Mouse (Mus musculus) spleen, postnatal 10 days (tissue): Measurements from ENCODE around the gene Prune2.
A peak's percentile ranks its signal among the peaks of the same experiment; 100 is the strongest.

Source experiments
- DNase-seq, 2 experiments: peaks; one replicate each; pipeline ENCODE4 v3.0.0; 2021 to 2022; ENCODE audit warnings: low spot score in 2 of 2

The Prune2 gene

GRCm38 (mm10) chr19:17124034-17124735 is 168.3 kb downstream of the Prune2 start:
- DNase-seq, result peak in 1 of 2 experiments; percentile 67

GRCm38 (mm10) chr19:17125380-17125779 is 169.5 kb downstream of the Prune2 start:
- no peak for DNase-seq

GRCm38 (mm10) chr19:17130544-17130943 is 174.6 kb downstream of the Prune2 start:
- DNase-seq, result no peak

- DNase-seq, result no peak
Measured at GRCm38 (mm10) chr19:17136677-17137460, 181.0 kb downstream of the Prune2 start.

- no peak for DNase-seq
Measured at GRCm38 (mm10) chr19:17137656-17138055, 181.7 kb downstream of the Prune2 start.

GRCm38 (mm10) chr19:17138144-17138915 is 182.4 kb downstream of the Prune2 start:
- DNase-seq, result no peak

- DNase-seq, result no peak
Measured at GRCm38 (mm10) chr19:17140016-17140914, 184.3 kb downstream of the Prune2 start.

GRCm38 (mm10) chr19:17143245-17143644 is 187.3 kb downstream of the Prune2 start:
- DNase-seq, result no peak

GRCm38 (mm10) chr19:17144205-17144604 is 188.3 kb downstream of the Prune2 start:
- no peak for DNase-seq

GRCm38 (mm10) chr19:17150064-17150463 is 194.1 kb downstream of the Prune2 start:
- no peak for DNase-seq

GRCm38 (mm10) chr19:17151781-17152180 is 195.9 kb downstream of the Prune2 start:
- DNase-seq, result no peak

GRCm38 (mm10) chr19:17152461-17152860 is 196.5 kb downstream of the Prune2 start:
- DNase-seq, result no peak

GRCm38 (mm10) chr19:17153911-17154639 is 198.2 kb downstream of the Prune2 start:
- DNase-seq, result no peak

- DNase-seq, result no peak
Measured at GRCm38 (mm10) chr19:17155216-17155615, 199.3 kb downstream of the Prune2 start.

- no peak for DNase-seq
Measured at GRCm38 (mm10) chr19:17159676-17160075, 203.8 kb downstream of the Prune2 start.

GRCm38 (mm10) chr19:17160231-17160630 is 204.3 kb downstream of the Prune2 start:
- no peak for DNase-seq

- peak; percentile 11 to 55 for DNase-seq
Measured at GRCm38 (mm10) chr19:17163511-17163953, 207.6 kb downstream of the Prune2 start.

GRCm38 (mm10) chr19:17166288-17166687 is 210.4 kb downstream of the Prune2 start:
- DNase-seq, result peak in 1 of 2 experiments; percentile 13

GRCm38 (mm10) chr19:17168186-17168585 is 212.3 kb downstream of the Prune2 start:
- no peak for DNase-seq

- no peak for DNase-seq
Measured at GRCm38 (mm10) chr19:17169746-17170145, 213.8 kb downstream of the Prune2 start.
